Mouse (Mus musculus): Measurements from ENCODE around the gene Wfdc1. TPM values are rescaled to one million over a fixed set of nuclear protein-coding genes. Genes with fewer than 3 reads are reported as not detected.

Wfdc1 gene
- 1.3 and 1.6 TPM in 2 replicates for polyA plus RNA-seq (2016; fragmentation: Nextera tagmentation; extraction: Ambion mirVana)

GRCm38 (mm10) chr8:119666219-119666951 is at the start of gene Wfdc1:
Gene Wfdc1 (plus strand): TSS chr8:119666365.
- peaks cover 57% of the 10 kb centered on the region for H3K4me1 ChIP-seq
- DNase-seq (ENCODE audit: low spot score), result no peak
- peaks cover 14% of the 10 kb centered on the region; the same call in 1 of the 2 replicates for H3K27me3 ChIP-seq (ENCODE audit: insufficient read depth, poor library complexity, severe bottlenecking)
- no peaks in the 10 kb centered on the region for H3K9me3 ChIP-seq
- peak within 1 kb of the TSS; percentile 16; the same call in 1 of the 2 replicates for H3K4me3 ChIP-seq
- no peaks in the 10 kb centered on the region for H3K36me3 ChIP-seq
- H3K27ac ChIP-seq, result peak within 1 kb of the TSS; percentile 56; the same call in 1 of the 2 replicates
- WGBS, result 15% methylated on average over 14 of the region's 14 CpGs

DNA sequence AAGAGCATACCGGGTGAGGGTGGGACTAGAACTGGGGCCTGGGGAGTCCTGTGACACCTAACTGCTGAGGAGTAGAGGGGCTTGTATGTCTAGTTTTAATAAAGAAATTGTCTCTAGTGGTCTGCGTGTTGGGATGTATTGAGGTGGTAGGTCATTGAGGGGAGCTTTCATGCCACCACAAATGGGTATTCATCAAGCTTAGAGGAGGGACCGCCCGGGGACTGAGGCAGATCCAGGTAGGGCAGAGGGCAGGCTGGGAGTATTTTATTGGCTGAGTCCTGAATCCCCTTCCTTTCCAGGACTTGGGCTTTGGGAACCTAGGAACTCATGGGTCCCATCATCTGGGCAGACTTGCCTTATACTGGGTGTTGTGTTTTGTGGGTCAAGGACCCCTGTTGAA is 49.4 kb upstream of the Wfdc1 start:
- no peak overlapping the region for H3K4me3 ChIP-seq
- H3K27me3 ChIP-seq (ENCODE audit: insufficient read depth, poor library complexity, severe bottlenecking), result peaks cover 43% of the 10 kb centered on the region
- H3K4me1 ChIP-seq, result peaks cover 37% of the 10 kb centered on the region
- H3K9me3 ChIP-seq, result no peaks in the 10 kb centered on the region
- WGBS, result 86% methylated on average over 4 of the region's 4 CpGs
- H3K27ac ChIP-seq, result no peak overlapping the region
- no peaks in the 10 kb centered on the region for H3K36me3 ChIP-seq
- no peak for DNase-seq (ENCODE audit: low spot score)

- Histone ChIP-seq H3K9me3 (no peaks in the 10 kb centered on the region), H3K4me1 (peaks cover 37% of the 10 kb centered on the region), H3K27ac (no peak overlapping the region), H3K36me3 (no peaks in the 10 kb centered on the region), H3K27me3 (ENCODE audit: insufficient read depth, poor library complexity, severe bottlenecking) (peaks cover 39% of the 10 kb centered on the region), H3K4me3 (no peak overlapping the region)
- WGBS, result 83% methylated on average over 5 of the region's 5 CpGs
- DNase-seq (ENCODE audit: low spot score), result no peak
These were observed 48.6 kb upstream of the Wfdc1 start for GRCm38 (mm10) chr8:119617586-119617985.

- Histone ChIP-seq H3K4me3 (no peak overlapping the region), H3K27ac (no peak overlapping the region), H3K36me3 (no peaks in the 10 kb centered on the region), H3K9me3 (no peaks in the 10 kb centered on the region), H3K27me3 (ENCODE audit: insufficient read depth, poor library complexity, severe bottlenecking) (peaks cover 39% of the 10 kb centered on the region), H3K4me1 (peaks cover 37% of the 10 kb centered on the region)
- WGBS, result 45% methylated on average over 5 of the region's 5 CpGs
- no peak for DNase-seq (ENCODE audit: low spot score)
These were observed 47.3 kb upstream of the Wfdc1 start for GRCm38 (mm10) chr8:119618887-119619286.

- no peaks in the 10 kb centered on the region for H3K9me3 ChIP-seq
- WGBS, result 68% methylated on average over 6 of the region's 6 CpGs
- peaks cover 44% of the 10 kb centered on the region for H3K27me3 ChIP-seq (ENCODE audit: insufficient read depth, poor library complexity, severe bottlenecking)
- no peak overlapping the region for H3K4me3 ChIP-seq
- H3K4me1 ChIP-seq, result peaks cover 31% of the 10 kb centered on the region
- no peaks in the 10 kb centered on the region for H3K36me3 ChIP-seq
- DNase-seq (ENCODE audit: low spot score), result no peak
- 0 out of 2 replicates have a peak overlapping the region, but pooled peaks have one; percentile 0 for H3K27ac ChIP-seq
These were observed 45.9 kb upstream of the Wfdc1 start for GRCm38 (mm10) chr8:119620116-119620840.

- no peaks in the 10 kb centered on the region for H3K36me3 ChIP-seq
- WGBS, result 62% methylated on average over 14 of the region's 14 CpGs
- H3K4me3 ChIP-seq, result no peak overlapping the region
- 0 out of 2 replicates have a peak overlapping the region, but pooled peaks have one; percentile 0 for H3K27ac ChIP-seq
- H3K9me3 ChIP-seq, result no peaks in the 10 kb centered on the region
- peaks cover 44% of the 10 kb centered on the region for H3K27me3 ChIP-seq (ENCODE audit: insufficient read depth, poor library complexity, severe bottlenecking)
- DNase-seq (ENCODE audit: low spot score), result no peak
- H3K4me1 ChIP-seq, result peaks cover 29% of the 10 kb centered on the region
These were observed 45.2 kb upstream of the Wfdc1 start for GRCm38 (mm10) chr8:119620848-119621465.

- Histone ChIP-seq H3K9me3 (no peaks in the 10 kb centered on the region), H3K27ac (no peak overlapping the region), H3K36me3 (no peaks in the 10 kb centered on the region), H3K4me1 (peaks cover 29% of the 10 kb centered on the region), H3K4me3 (no peak overlapping the region), H3K27me3 (ENCODE audit: insufficient read depth, poor library complexity, severe bottlenecking) (peaks cover 30% of the 10 kb centered on the region)
- no peak for DNase-seq (ENCODE audit: low spot score)
- 61% methylated on average over 4 of the region's 4 CpGs for WGBS
These were observed 43.6 kb upstream of the Wfdc1 start for GRCm38 (mm10) chr8:119622555-119622954.

DNA sequence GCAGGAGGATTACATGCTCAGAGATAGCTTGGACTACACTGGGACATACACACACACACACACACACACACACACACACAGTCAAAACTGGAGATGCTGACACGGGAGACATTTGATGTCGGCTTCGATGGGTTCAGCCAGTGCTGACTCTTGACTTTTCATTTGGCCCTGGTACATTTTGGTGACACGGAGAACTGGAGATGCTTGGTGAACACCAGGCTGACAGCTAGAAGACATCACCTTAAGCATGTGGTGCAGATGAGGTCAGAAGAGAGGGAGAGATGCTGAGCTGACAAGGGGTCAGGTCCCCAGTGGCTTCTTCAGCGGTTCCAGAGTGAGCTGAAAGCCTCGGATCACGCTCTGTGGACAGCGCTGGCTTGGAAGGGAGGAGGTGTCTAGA is 43.1 kb upstream of the Wfdc1 start:
- WGBS, result 89% methylated on average over 8 of the region's 8 CpGs

DNA sequence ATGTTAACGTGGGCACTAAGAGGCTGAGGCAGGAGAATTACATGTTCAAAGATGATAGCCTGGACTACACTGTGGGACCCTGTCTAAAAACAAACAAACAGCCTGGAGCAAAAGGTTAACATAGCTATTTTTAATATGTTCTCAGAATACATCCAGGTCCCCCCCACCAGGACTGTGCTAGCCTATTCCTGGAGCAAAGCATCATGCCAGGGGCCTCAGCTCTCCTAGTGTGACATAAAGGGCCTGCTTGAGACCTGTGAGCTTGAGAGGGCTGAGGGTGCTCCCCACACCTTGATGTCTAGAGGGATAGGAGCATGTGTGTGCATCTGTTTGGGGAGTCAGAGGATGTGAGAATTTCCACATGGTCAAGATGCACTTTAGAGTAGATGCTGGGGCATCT is 42.4 kb upstream of the Wfdc1 start:
- H3K4me1 ChIP-seq, result peaks cover 34% of the 10 kb centered on the region
- H3K27me3 ChIP-seq (ENCODE audit: insufficient read depth, poor library complexity, severe bottlenecking), result peaks cover 26% of the 10 kb centered on the region
- no peaks in the 10 kb centered on the region for H3K36me3 ChIP-seq
- DNase-seq (ENCODE audit: low spot score), result no peak
- no peak overlapping the region for H3K4me3 ChIP-seq
- WGBS, result 84% methylated on average over 1 of the region's 1 CpGs
- H3K27ac ChIP-seq, result no peak overlapping the region
- H3K9me3 ChIP-seq, result no peaks in the 10 kb centered on the region

More for the DNA sequence above, 43.1 kb upstream of the Wfdc1 start:
- no peak for DNase-seq (ENCODE audit: low spot score)
- Histone ChIP-seq H3K27ac (no peak overlapping the region), H3K4me1 (peaks cover 34% of the 10 kb centered on the region), H3K4me3 (no peak overlapping the region), H3K27me3 (ENCODE audit: insufficient read depth, poor library complexity, severe bottlenecking) (peaks cover 26% of the 10 kb centered on the region), H3K9me3 (no peaks in the 10 kb centered on the region), H3K36me3 (no peaks in the 10 kb centered on the region)

GRCm38 (mm10) chr8:119624916-119625315 is 41.2 kb upstream of the Wfdc1 start:
- no peak overlapping the region for H3K27ac ChIP-seq
- peaks cover 27% of the 10 kb centered on the region for H3K4me1 ChIP-seq
- no peak for DNase-seq (ENCODE audit: low spot score)
- H3K4me3 ChIP-seq, result no peak overlapping the region
- WGBS, result 88% methylated on average over 7 of the region's 7 CpGs
- no peaks in the 10 kb centered on the region for H3K36me3 ChIP-seq
- H3K27me3 ChIP-seq (ENCODE audit: insufficient read depth, poor library complexity, severe bottlenecking), result peaks cover 31% of the 10 kb centered on the region
- H3K9me3 ChIP-seq, result no peaks in the 10 kb centered on the region

DNA sequence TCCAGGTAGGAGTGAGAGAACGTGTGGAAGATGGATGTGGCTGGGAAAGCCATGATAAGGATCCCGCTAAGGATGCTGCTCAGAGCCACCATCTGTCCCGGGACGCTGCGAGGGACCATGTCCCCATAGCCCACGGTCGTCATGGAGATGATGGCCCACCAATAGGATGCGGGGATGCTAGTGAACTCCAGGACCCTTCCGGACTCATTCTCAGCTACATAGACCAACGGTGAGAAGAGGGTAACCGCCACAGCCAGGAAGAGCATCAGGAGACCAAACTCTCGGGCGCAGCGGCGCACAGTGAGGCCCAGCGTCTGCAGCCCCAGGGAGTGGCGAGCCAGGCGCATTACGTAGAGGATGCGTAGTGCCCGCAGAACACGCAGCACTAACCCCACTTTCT is 40.4 kb upstream of the Wfdc1 start:
- Histone ChIP-seq H3K9me3 (no peaks in the 10 kb centered on the region), H3K27ac (no peak overlapping the region), H3K4me1 (peaks cover 18% of the 10 kb centered on the region), H3K27me3 (ENCODE audit: insufficient read depth, poor library complexity, severe bottlenecking) (peaks cover 38% of the 10 kb centered on the region), H3K4me3 (no peak overlapping the region), H3K36me3 (no peaks in the 10 kb centered on the region)
- 80% methylated on average over 22 of the region's 22 CpGs for WGBS
- DNase-seq (ENCODE audit: low spot score), result no peak

DNA sequence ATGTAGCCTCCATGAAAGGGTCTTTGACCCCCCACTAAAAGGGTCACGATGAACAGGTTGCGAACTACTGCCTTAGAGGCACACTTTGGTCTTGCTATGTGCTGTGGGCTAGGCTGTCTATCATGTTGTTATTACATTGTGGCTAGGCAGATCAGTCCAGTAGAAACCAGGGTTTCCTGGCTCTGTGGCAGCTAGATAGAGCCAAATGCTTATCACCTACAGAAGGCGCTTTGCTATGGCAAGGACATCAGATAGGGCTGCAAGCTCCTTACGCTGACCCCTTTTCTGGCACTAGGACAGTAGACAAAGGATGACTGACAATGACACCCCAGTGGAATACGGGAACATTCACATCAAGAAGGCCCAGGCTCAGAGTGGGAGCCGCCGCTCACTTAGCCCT is 39.0 kb upstream of the Wfdc1 start:
- peaks cover 52% of the 10 kb centered on the region for H3K27me3 ChIP-seq (ENCODE audit: insufficient read depth, poor library complexity, severe bottlenecking)
- no peaks in the 10 kb centered on the region for H3K36me3 ChIP-seq
- peaks cover 17% of the 10 kb centered on the region for H3K4me1 ChIP-seq
- H3K4me3 ChIP-seq, result no peak overlapping the region
- H3K9me3 ChIP-seq, result no peaks in the 10 kb centered on the region
- peak overlapping the region; percentile 49 for H3K27ac ChIP-seq
- DNase-seq (ENCODE audit: low spot score), result no peak
- WGBS, result 71% methylated on average over 7 of the region's 7 CpGs
